Mouse (Mus musculus) testis, adult 2 months (tissue): ENCODE results near the gene Dok1. TPM values are rescaled to one million over a fixed set of nuclear protein-coding genes. Genes with fewer than 3 reads are reported as not detected.

Source experiments
- H3K27ac ChIP-seq: fragments of 200-500 bp; 2 replicates; pipeline ENCODE4 v1.5.1; 2012; ENCODE audit warnings: low read depth, low read length; ENCODE audit not compliant: control insufficient read depth, insufficient read depth
- H3K27me3 ChIP-seq: fragments of 200-500 bp; 2 replicates; pipeline ENCODE4 v1.6.1; 2012; ENCODE audit warnings: mild to moderate bottlenecking, low read length, moderate library complexity; ENCODE audit not compliant: control insufficient read depth, insufficient read depth
- H3K36me3 ChIP-seq: fragments of 200-500 bp; 2 replicates; pipeline ENCODE4 v1.6.1; 2012; ENCODE audit warnings: mild to moderate bottlenecking, low read length; ENCODE audit not compliant: control insufficient read depth, insufficient read depth
- H3K4me1 ChIP-seq: fragments of 200-500 bp; 2 replicates; pipeline ENCODE4 v1.6.1; 2012; ENCODE audit warnings: low read length; ENCODE audit not compliant: control insufficient read depth, insufficient read depth
- H3K4me3 ChIP-seq: fragments of 200-500 bp; 2 replicates; pipeline ENCODE4 v1.5.1; 2012; ENCODE audit warnings: low read depth, mild to moderate bottlenecking, low read length, moderate library complexity, mixed read lengths; ENCODE audit not compliant: control insufficient read depth
- CTCF ChIP-seq: fragments of 200-500 bp; IDR thresholded peaks from 2 replicates; pipeline ENCODE4 v1.5.1; 2012; ENCODE audit warnings: low read depth, mild to moderate bottlenecking, inconsistent platforms, low read length, moderate library complexity; ENCODE audit not compliant: control insufficient read depth, insufficient read depth, insufficient replicate concordance
- POLR2A ChIP-seq: fragments of 200-500 bp; IDR thresholded peaks from 2 replicates; pipeline ENCODE4 v1.6.1; 2012; ENCODE audit warnings: low read depth, mild to moderate bottlenecking, inconsistent platforms, low read length, moderate library complexity; ENCODE audit not compliant: control insufficient read depth
- polyA plus RNA-seq: library from polyadenylated mRNA; depleted of rRNA; stranded (reverse); fragments of >200 nt; gene quantifications from 2 replicates; pipeline ENCODE4 v1.2.3, GENCODE M21; 2012

The Dok1 gene
- polyA plus RNA-seq, 1 experiment, result 1.0 TPM

DNA sequence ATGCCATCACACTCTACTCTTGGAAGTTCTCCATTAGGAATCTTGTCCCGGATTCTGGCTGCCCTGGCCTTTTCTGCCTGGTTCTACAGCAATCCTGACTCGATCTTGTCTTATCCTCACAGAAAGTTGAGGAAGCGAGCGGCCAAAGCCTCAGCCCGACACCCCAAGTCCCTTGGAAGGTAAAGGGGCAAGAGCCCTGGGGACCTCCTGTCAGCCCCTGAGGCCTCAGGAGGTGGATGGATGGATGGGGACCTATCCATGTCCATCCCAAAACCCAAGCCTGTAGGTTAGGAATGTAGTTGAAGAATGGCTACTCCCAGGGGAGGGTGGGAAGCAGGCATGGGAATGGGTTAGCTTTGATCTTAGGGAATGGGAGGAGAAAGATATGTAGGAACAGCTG is 10.7 kb upstream of the Dok1 start:
- Histone ChIP-seq H3K4me3 (no peak overlapping the region), H3K36me3 (no peaks in the 10 kb centered on the region), H3K27ac (no peak overlapping the region; the same call in 1 of the 2 replicates), H3K27me3 (no peaks in the 10 kb centered on the region), H3K4me1 (peaks cover 3% of the 10 kb centered on the region)
- TF ChIP-seq POLR2A (no peak), CTCF (no peak)

DNA sequence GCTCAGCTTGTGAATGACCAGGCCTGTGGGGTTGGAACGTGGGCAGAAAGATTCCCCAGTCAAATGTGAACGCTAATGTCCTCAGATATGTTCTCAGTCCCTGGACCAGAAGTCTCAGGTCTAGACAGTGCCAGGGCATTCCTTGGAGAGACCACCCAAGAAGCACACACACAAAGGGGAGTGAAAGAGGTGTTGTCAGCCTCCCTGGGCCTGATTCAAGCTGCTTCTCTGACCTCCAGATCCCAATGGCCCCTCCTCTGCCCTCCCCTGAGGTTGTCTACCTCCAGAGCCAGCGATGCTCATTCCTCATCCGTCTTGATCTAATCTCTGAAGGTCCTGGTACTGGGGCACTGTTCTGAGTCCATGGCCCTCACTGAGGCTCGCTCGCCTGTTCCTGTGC is 10.3 kb upstream of the Dok1 start:
- H3K4me3 ChIP-seq, result no peak overlapping the region
- TF ChIP-seq POLR2A, result no peak
- peak overlapping the region; percentile 26; the same call in 1 of the 2 replicates for H3K27ac ChIP-seq
- no peaks in the 10 kb centered on the region for H3K36me3 ChIP-seq
- no peaks in the 10 kb centered on the region for H3K27me3 ChIP-seq
- H3K4me1 ChIP-seq, result peaks cover 6% of the 10 kb centered on the region

DNA sequence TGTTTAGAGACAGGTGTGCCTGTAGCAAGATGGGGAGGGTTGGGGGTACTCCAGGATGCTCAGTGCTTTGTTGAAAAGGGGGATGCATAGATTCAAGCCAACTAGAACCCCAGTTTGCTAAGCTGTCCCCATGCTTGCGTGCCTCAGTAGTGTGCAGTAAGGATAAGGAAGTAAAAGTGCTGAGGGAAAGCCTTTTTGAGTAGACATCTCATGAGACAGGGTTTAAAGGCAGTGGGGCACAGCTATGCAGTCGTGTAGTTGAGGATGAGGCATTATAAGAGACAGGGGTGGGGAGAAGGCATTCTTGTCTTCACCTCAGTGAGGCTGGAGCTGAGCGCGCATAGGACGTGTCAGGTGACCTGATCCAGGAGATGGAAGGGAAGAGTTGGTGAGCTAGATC is 7.3 kb upstream of the Dok1 start:
- Histone ChIP-seq H3K4me3 (no peak overlapping the region), H3K36me3 (no peaks in the 10 kb centered on the region), H3K27me3 (no peaks in the 10 kb centered on the region), H3K27ac (no peak overlapping the region), H3K4me1 (peaks cover 12% of the 10 kb centered on the region)
- TF ChIP-seq POLR2A (no peak), CTCF (no peak)

DNA sequence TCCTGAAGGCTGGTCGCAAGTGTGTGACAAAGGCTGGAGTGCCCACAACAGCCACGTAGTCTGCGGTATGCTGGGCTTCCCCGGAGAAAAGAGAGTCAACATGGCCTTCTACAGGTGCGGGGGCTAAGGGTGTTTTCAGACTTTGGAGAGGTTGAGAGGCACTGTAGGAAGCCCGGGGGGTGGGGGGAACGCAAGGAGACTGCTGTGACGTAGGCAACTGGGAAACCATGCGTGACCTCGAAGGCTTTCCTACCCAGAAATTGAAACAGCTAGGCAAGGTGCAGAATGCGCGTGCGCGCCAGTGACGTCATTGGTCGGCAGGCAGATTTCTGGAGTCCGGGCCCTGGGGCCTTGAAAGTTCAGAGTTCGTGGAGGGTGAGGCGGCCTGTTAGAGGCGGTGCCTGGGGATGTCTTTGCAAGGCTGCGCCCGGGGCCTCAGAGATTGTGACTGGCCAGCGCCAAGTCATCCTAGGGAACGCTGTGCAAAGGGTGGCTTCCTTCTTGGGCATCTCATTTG is 5.3 kb upstream of the Dok1 start:
- Histone ChIP-seq H3K27me3 (no peaks in the 10 kb centered on the region), H3K27ac (no peak overlapping the region), H3K36me3 (no peaks in the 10 kb centered on the region), H3K4me1 (peaks cover 14% of the 10 kb centered on the region), H3K4me3 (peak overlapping the region; percentile 74)
- TF ChIP-seq CTCF, result no peak
- no peak for TF ChIP-seq POLR2A

DNA sequence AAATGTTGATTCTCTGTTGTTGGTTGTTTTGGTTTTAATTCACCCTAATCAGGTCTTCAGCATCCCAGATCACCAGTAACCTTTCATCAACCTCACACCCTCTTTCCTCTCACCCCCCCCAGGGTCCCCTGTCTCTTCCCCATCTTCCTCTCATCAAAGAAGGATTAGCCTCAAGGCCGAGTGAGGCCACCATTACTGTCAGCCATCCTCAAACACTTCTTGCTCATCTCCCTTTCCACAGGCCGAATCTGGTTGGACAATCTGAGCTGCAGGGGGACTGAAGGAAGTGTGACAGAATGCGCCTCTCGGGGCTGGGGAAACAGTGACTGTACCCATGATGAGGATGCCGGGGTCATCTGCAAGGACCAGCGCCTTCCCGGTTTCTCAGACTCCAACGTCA is 3.9 kb upstream of the Dok1 start:
- no peak for TF ChIP-seq CTCF
- TF ChIP-seq POLR2A, result no peak
- H3K4me1 ChIP-seq, result peaks cover 21% of the 10 kb centered on the region
- H3K36me3 ChIP-seq, result no peaks in the 10 kb centered on the region
- H3K27ac ChIP-seq, result no peak overlapping the region
- no peak overlapping the region for H3K4me3 ChIP-seq
- H3K27me3 ChIP-seq, result no peaks in the 10 kb centered on the region

DNA sequence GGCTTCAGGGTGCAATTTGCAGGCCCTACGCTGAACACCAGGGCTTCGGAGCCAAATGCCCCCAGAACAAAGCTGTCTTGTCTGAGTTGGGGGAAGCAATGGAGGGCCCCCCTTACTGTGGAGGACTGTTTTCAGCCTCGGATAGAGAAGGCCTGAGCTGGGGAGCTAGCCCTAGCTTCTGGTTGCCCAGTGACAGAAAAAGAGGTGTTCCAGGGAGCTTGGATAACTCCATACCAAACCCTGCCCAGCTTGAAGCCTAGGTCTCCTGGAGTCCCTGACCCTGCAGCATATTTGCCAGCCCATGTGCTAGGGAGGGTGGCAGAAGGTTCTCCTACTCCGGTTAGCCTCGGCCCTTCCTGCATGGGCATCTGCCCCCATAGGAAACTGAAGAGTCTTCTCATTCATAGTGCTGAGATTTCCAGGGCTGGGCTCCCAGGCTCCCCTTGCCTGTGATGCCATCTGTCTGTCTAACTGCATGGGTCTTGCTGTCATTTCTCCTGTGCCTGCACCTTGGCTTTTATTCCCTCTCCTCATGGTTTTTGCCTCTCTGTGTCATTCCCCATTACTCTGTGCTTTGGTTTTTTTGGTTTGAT is 1.3 kb upstream of the Dok1 start:
- H3K27me3 ChIP-seq, result no peaks in the 10 kb centered on the region
- TF ChIP-seq CTCF (no peak), POLR2A (no peak)
- H3K4me3 ChIP-seq, result peak overlapping the region; percentile 48
- H3K27ac ChIP-seq, result 0 out of 2 replicates have a peak overlapping the region, but pooled peaks have one; percentile 8
- no peaks in the 10 kb centered on the region for H3K36me3 ChIP-seq
- H3K4me1 ChIP-seq, result peaks cover 21% of the 10 kb centered on the region

DNA sequence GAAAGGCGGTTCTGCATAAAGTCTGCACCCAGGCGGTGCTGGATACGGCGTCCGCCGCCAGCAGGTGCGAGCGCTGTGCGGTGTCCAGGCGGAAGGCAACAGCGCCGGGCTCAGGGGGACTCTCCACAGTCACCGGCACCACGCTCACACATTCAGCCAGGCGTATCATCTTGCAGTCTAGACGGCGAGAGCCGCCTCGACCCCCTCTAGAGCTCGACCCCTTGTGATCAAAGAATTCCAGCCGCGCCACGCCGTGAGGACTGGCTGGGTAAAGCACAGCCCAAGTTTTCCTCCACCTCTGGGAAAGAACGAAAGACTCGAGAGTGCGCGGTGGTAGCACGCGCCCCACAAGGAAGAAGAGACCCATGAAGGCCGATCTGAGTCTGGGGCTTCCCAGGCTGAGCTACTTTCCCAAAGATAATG is 491 bp downstream of the Dok1 start:
- Histone ChIP-seq H3K27ac (peak overlapping the region; percentile 10; the same call in 1 of the 2 replicates), H3K36me3 (no peaks in the 10 kb centered on the region), H3K4me1 (peaks cover 12% of the 10 kb centered on the region), H3K4me3 (peak overlapping the region; percentile 90), H3K27me3 (no peaks in the 10 kb centered on the region)
- TF ChIP-seq POLR2A (no peak), CTCF (no peak)

DNA sequence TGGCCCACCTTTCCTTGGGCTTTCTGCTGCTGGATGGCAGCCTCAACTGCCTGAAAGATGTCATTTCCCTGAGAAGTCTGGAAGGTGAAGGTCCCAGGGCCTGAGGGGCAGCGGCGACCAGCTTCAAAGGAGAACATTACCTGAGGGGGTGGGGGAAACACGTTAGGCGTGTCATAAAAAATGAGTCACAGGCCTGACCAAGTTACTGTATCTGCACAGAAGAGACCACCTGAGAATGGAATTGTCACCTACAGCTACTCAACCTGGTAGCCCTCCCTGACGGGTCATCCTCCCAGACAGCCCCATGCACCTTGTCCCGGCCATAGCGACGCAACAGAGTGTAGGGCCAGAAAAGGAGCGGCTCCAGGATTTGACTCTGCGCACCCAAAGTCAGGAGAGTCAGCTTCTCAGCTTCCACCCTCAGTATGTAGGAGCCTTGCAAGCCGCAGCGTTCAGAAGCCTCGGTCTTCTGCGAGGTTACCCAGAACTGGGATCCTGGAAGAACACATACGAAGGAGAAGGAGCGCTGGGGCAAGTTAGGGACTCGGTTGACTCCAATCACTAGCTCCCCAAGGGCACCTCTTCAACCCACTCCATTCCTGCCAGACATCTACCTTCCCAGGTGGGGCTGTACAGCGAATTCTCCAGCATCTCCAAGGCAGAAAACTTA is 1.2 kb downstream of the Dok1 start:
- no peak for TF ChIP-seq CTCF
- TF ChIP-seq POLR2A, result no peak
- no peaks in the 10 kb centered on the region for H3K36me3 ChIP-seq
- H3K4me1 ChIP-seq, result peaks cover 12% of the 10 kb centered on the region
- H3K4me3 ChIP-seq, result no peak overlapping the region
- no peaks in the 10 kb centered on the region for H3K27me3 ChIP-seq
- H3K27ac ChIP-seq, result no peak overlapping the region
